Mouse (Mus musculus) lung, embryonic 16.5 days (tissue): ENCODE results near the gene Vmn1r155. TPM values are rescaled to one million over a fixed set of nuclear protein-coding genes. Genes with fewer than 3 reads are reported as not detected.
"Not testable (repeated sequence)": the region's sequence is repeated elsewhere in the genome, so short reads cannot be mapped to it uniquely, and the experiment has no call there.

Experiments used
- ATAC-seq: fragments of 200-750 bp; cut with Nextera tagmentation; 2 replicates; pipeline ENCODE4 v1.8.0; 2017; ENCODE audit warnings: low read depth, mild to moderate bottlenecking, moderate library complexity
- H3K27ac ChIP-seq: fragments of 300-500 bp; sonication (generic); 2 replicates; pipeline ENCODE4 v1.5.1; 2014; ENCODE audit warnings: mild to moderate bottlenecking, control low read depth, low read length
- H3K27me3 ChIP-seq: fragments of 300-500 bp; sonication (generic); 2 replicates; pipeline ENCODE4 v1.6.1; 2014; ENCODE audit warnings: low read depth, low read length, mixed read lengths; ENCODE audit not compliant: control insufficient read depth, insufficient read depth
- H3K36me3 ChIP-seq: fragments of 300-500 bp; sonication (generic); 2 replicates; pipeline ENCODE4 v1.6.1; 2014; ENCODE audit warnings: low read length; ENCODE audit not compliant: control insufficient read depth, insufficient read depth
- H3K4me1 ChIP-seq: fragments of 300-500 bp; sonication (generic); replicated peaks from 2 replicates; pipeline ENCODE4 v1.6.1; 2014; ENCODE audit warnings: low read length, mixed read lengths; ENCODE audit not compliant: control insufficient read depth, insufficient read depth
- H3K4me2 ChIP-seq: fragments of 300-500 bp; sonication (generic); 2 replicates; pipeline ENCODE4 v1.6.1; 2014; ENCODE audit warnings: low read depth, low read length, control low read depth
- H3K4me3 ChIP-seq: fragments of 300-500 bp; sonication (generic); 2 replicates; pipeline ENCODE4 v1.5.1; 2014; ENCODE audit warnings: mild to moderate bottlenecking, low read length, control low read depth
- H3K9ac ChIP-seq: fragments of 300-500 bp; sonication (generic); 2 replicates; pipeline ENCODE4 v1.6.1; 2014; ENCODE audit warnings: low read length, control low read depth
- H3K9me3 ChIP-seq: fragments of 300-500 bp; sonication (generic); 2 replicates; pipeline ENCODE4 v1.6.1; 2016; ENCODE audit warnings: low read length; ENCODE audit not compliant: control insufficient read depth
- WGBS: fragments of 180-500 bp; shearing (Covaris S2); extraction: QIAGEN DNeasy Blood & Tissue Kit; methylation state at CpG from one replicate; pipeline ENCODE4 v1.1.7; 2014; 5-methylcytosine and 5-hydroxymethylcytosine counted together
- polyA plus RNA-seq: library from polyadenylated mRNA; unstranded; fragments of >200 nt; fragmentation: Nextera tagmentation; extraction: Ambion mirVana; gene quantifications from 2 replicates; pipeline ENCODE4 v1.2.1, GENCODE M21; 2015

Gene Vmn1r155
- polyA plus RNA-seq = not detected in 2 replicates

GRCm38 (mm10) chr7:22657718-22658117 is at the start of gene Vmn1r155:
Gene Vmn1r155, plus strand, starts transcription at chr7:22658018.
- not testable (repeated sequence) for H3K4me2 ChIP-seq, H3K9me3 ChIP-seq, H3K4me3 ChIP-seq, H3K9ac ChIP-seq, H3K27me3 ChIP-seq, ATAC-seq, H3K4me1 ChIP-seq, H3K36me3 ChIP-seq, H3K27ac ChIP-seq
- no CpG with 5 or more reads among the region's 3 CpGs for WGBS

GRCm38 (mm10) chr7:22692217-22692616 is 34.4 kb downstream of the Vmn1r155 start, which contains the start of gene Gm8693:
Gene Gm8693, minus strand, starts transcription at chr7:22692317.
- ATAC-seq, H3K4me2 ChIP-seq, H3K27ac ChIP-seq, H3K9ac ChIP-seq, H3K36me3 ChIP-seq, H3K4me3 ChIP-seq, H3K9me3 ChIP-seq, H3K4me1 ChIP-seq, H3K27me3 ChIP-seq: not testable (repeated sequence)
- no CpG with 5 or more reads among the region's 2 CpGs for WGBS

Other genes with a start within 250 kb of the Vmn1r155 start
- not detected in 2 replicates for gene Vmn1r148, start 244.4 kb upstream of the Vmn1r155 start, polyA plus RNA-seq
- gene Vmn1r149, start 219.8 kb upstream of the Vmn1r155 start, polyA plus RNA-seq = not detected in 2 replicates
- not detected in 2 replicates for gene Gm10665, start 193.9 kb upstream of the Vmn1r155 start, polyA plus RNA-seq
- not detected in 2 replicates for gene Vmn1r151, start 158.3 kb upstream of the Vmn1r155 start, polyA plus RNA-seq
- gene Vmn1r152, start 135.1 kb upstream of the Vmn1r155 start, polyA plus RNA-seq = not detected in 2 replicates
- gene Gm8677, start 123.1 kb upstream of the Vmn1r155 start, polyA plus RNA-seq = not detected in 2 replicates
- not detected in 2 replicates for gene Gm4201, start 92.7 kb upstream of the Vmn1r155 start, polyA plus RNA-seq
- gene Gm4565, start 69.9 kb upstream of the Vmn1r155 start, polyA plus RNA-seq = not detected in 2 replicates
- not detected in 2 replicates for gene Gm8693, start 34.3 kb downstream of the Vmn1r155 start, polyA plus RNA-seq
- not detected in 2 replicates for gene Gm4567, start 61.7 kb downstream of the Vmn1r155 start, polyA plus RNA-seq
- gene Vmn1r157, start 103.7 kb downstream of the Vmn1r155 start, polyA plus RNA-seq = not detected in 2 replicates
- not detected in 2 replicates for gene Vmn1r158, start 132.8 kb downstream of the Vmn1r155 start, polyA plus RNA-seq
- not detected in 2 replicates for gene Vmn1r159, start 185.6 kb downstream of the Vmn1r155 start, polyA plus RNA-seq
- gene Vmn1r160, start 213.2 kb downstream of the Vmn1r155 start, polyA plus RNA-seq = not detected in 2 replicates